Mouse (Mus musculus) midbrain, embryonic 10.5 days (tissue): Measurements from ENCODE around the gene Crot. TPM values are rescaled to one million over a fixed set of nuclear protein-coding genes. Genes with fewer than 3 reads are reported as not detected.

Source experiments
- DNase-seq: peaks from one replicate; pipeline ENCODE4 v3.0.0-alpha.2; 2017; ENCODE audit warnings: low spot score
- H3K27ac ChIP-seq: fragments of 300-500 bp; sonication (generic); replicated peaks from 2 replicates; pipeline ENCODE4 v1.5.1; 2016; ENCODE audit warnings: mild to moderate bottlenecking
- H3K27me3 ChIP-seq: fragments of 300-500 bp; sonication (generic); 2 replicates; pipeline ENCODE4 v1.6.1; 2016; ENCODE audit warnings: low read depth, mild to moderate bottlenecking; ENCODE audit not compliant: poor library complexity, severe bottlenecking
- H3K36me3 ChIP-seq: fragments of 300-500 bp; sonication (generic); 2 replicates; pipeline ENCODE4 v1.6.1; 2016; ENCODE audit warnings: mild to moderate bottlenecking, moderate library complexity
- H3K4me1 ChIP-seq: fragments of 300-500 bp; sonication (generic); 2 replicates; pipeline ENCODE4 v1.6.1; 2016
- H3K4me3 ChIP-seq: fragments of 300-500 bp; sonication (generic); 2 replicates; pipeline ENCODE4 v1.5.1; 2016; ENCODE audit warnings: mild to moderate bottlenecking, moderate library complexity
- H3K9me3 ChIP-seq: fragments of 300-500 bp; sonication (generic); replicated peaks from 2 replicates; pipeline ENCODE4 v1.6.1; 2016; ENCODE audit warnings: mild to moderate bottlenecking
- WGBS: fragments of 180-500 bp; shearing (Covaris S2); methylation state at CpG from one replicate; pipeline ENCODE4 v1.1.7; 2016; 5-methylcytosine and 5-hydroxymethylcytosine counted together
- polyA plus RNA-seq: library from polyadenylated mRNA; unstranded; fragments of >200 nt; fragmentation: Nextera tagmentation; extraction: Ambion mirVana; gene quantifications from 2 replicates; pipeline ENCODE4 v1.2.1, GENCODE M21; 2016

Crot gene
- 26.9 and 29.0 TPM in 2 replicates for polyA plus RNA-seq

GRCm38 (mm10) chr5:8996686-8997512, at the start of gene Crot:
TSS of gene Crot (minus strand) at chr5:8997324.
- Histone ChIP-seq H3K4me3 (peak within 1 kb of the TSS; percentile 78), H3K36me3 (peaks cover 18% of the 10 kb centered on the region), H3K27me3 (no peaks in the 10 kb centered on the region), H3K4me1 (peaks cover 39% of the 10 kb centered on the region), H3K9me3 (no peaks in the 10 kb centered on the region), H3K27ac (peak within 1 kb of the TSS; percentile 94)
- peak; percentile 97 for DNase-seq
- WGBS: under 1% methylated on average over 57 of the region's 57 CpGs

- Histone ChIP-seq H3K4me1 (peaks cover 6% of the 10 kb centered on the region), H3K27me3 (no peaks in the 10 kb centered on the region), H3K27ac (no peak overlapping the region), H3K4me3 (no peak overlapping the region), H3K36me3 (no peaks in the 10 kb centered on the region), H3K9me3 (no peaks in the 10 kb centered on the region)
- 89% methylated on average over 8 of the region's 8 CpGs for WGBS
- no peak for DNase-seq
Measured at GRCm38 (mm10) chr5:9045904-9046303, 48.8 kb upstream of the Crot start.

GRCm38 (mm10) chr5:9044821-9045220, 47.7 kb upstream of the Crot start:
- 75% methylated on average over 2 of the region's 2 CpGs for WGBS
- no peaks in the 10 kb centered on the region for H3K36me3 ChIP-seq
- no peak for DNase-seq
- H3K27ac ChIP-seq: no peak overlapping the region
- H3K27me3 ChIP-seq: no peaks in the 10 kb centered on the region
- H3K9me3 ChIP-seq: no peaks in the 10 kb centered on the region
- no peak overlapping the region for H3K4me3 ChIP-seq
- H3K4me1 ChIP-seq: peaks cover 9% of the 10 kb centered on the region

- Histone ChIP-seq H3K27me3 (no peaks in the 10 kb centered on the region), H3K4me3 (no peak overlapping the region), H3K27ac (no peak overlapping the region), H3K36me3 (no peaks in the 10 kb centered on the region), H3K9me3 (no peaks in the 10 kb centered on the region), H3K4me1 (peaks cover 10% of the 10 kb centered on the region)
- 81% methylated on average over 8 of the region's 8 CpGs for WGBS
- no peak for DNase-seq
Measured at GRCm38 (mm10) chr5:9043582-9044267, 46.6 kb upstream of the Crot start.

- peaks cover 10% of the 10 kb centered on the region for H3K4me1 ChIP-seq
- H3K27me3 ChIP-seq: no peaks in the 10 kb centered on the region
- H3K36me3 ChIP-seq: no peaks in the 10 kb centered on the region
- no peaks in the 10 kb centered on the region for H3K9me3 ChIP-seq
- H3K27ac ChIP-seq: peak overlapping the region; percentile 19; the same call in 1 of the 2 replicates
- H3K4me3 ChIP-seq: no peak overlapping the region
- 66% methylated on average over 10 of the region's 10 CpGs for WGBS
- no peak for DNase-seq
Measured at GRCm38 (mm10) chr5:9042721-9043416, 45.7 kb upstream of the Crot start.

GRCm38 (mm10) chr5:9040665-9041215, 43.6 kb upstream of the Crot start:
- no peak overlapping the region for H3K4me3 ChIP-seq
- peaks cover 10% of the 10 kb centered on the region for H3K4me1 ChIP-seq
- H3K27me3 ChIP-seq: no peaks in the 10 kb centered on the region
- no peak overlapping the region for H3K27ac ChIP-seq
- no peak for DNase-seq
- no peaks in the 10 kb centered on the region for H3K36me3 ChIP-seq
- 91% methylated on average over 3 of the region's 3 CpGs for WGBS
- no peaks in the 10 kb centered on the region for H3K9me3 ChIP-seq

- Histone ChIP-seq H3K36me3 (no peaks in the 10 kb centered on the region), H3K4me1 (peaks cover 10% of the 10 kb centered on the region), H3K27me3 (no peaks in the 10 kb centered on the region), H3K4me3 (no peak overlapping the region), H3K27ac (no peak overlapping the region), H3K9me3 (no peaks in the 10 kb centered on the region)
- WGBS: 78% methylated on average over 7 of the region's 7 CpGs
- DNase-seq: no peak
Measured at GRCm38 (mm10) chr5:9039978-9040377, 42.9 kb upstream of the Crot start.

GRCm38 (mm10) chr5:9037292-9037691, 40.2 kb upstream of the Crot start:
- peaks cover 4% of the 10 kb centered on the region; the same call in 1 of the 2 replicates for H3K4me1 ChIP-seq
- no peak overlapping the region for H3K27ac ChIP-seq
- 78% methylated on average over 4 of the region's 4 CpGs for WGBS

GRCm38 (mm10) chr5:9035457-9035856, 38.3 kb upstream of the Crot start:
- no peak for DNase-seq
- no peaks in the 10 kb centered on the region for H3K9me3 ChIP-seq
- no peak overlapping the region for H3K4me3 ChIP-seq
- H3K27ac ChIP-seq: no peak overlapping the region
- H3K4me1 ChIP-seq: peaks cover 4% of the 10 kb centered on the region; the same call in 1 of the 2 replicates
- WGBS: 84% methylated on average over 4 of the region's 4 CpGs
- no peaks in the 10 kb centered on the region for H3K36me3 ChIP-seq
- no peaks in the 10 kb centered on the region for H3K27me3 ChIP-seq

More at GRCm38 (mm10) chr5:9037292-9037691, 40.2 kb upstream of the Crot start:
- DNase-seq: no peak
- Histone ChIP-seq H3K36me3 (no peaks in the 10 kb centered on the region), H3K4me3 (no peak overlapping the region), H3K9me3 (no peaks in the 10 kb centered on the region), H3K27me3 (no peaks in the 10 kb centered on the region)

- Histone ChIP-seq H3K4me3 (no peak overlapping the region), H3K36me3 (no peaks in the 10 kb centered on the region), H3K9me3 (no peaks in the 10 kb centered on the region), H3K27me3 (no peaks in the 10 kb centered on the region), H3K4me1 (no peaks in the 10 kb centered on the region), H3K27ac (no peak overlapping the region)
- no peak for DNase-seq
- 93% methylated on average over 9 of the region's 9 CpGs for WGBS
Measured at GRCm38 (mm10) chr5:9034535-9034934, 37.4 kb upstream of the Crot start.

GRCm38 (mm10) chr5:9033843-9034242, 36.7 kb upstream of the Crot start:
- Histone ChIP-seq H3K36me3 (no peaks in the 10 kb centered on the region), H3K4me3 (no peak overlapping the region), H3K27me3 (no peaks in the 10 kb centered on the region), H3K27ac (no peak overlapping the region), H3K4me1 (no peaks in the 10 kb centered on the region), H3K9me3 (no peaks in the 10 kb centered on the region)
- no peak for DNase-seq
- 94% methylated on average over 5 of the region's 5 CpGs for WGBS

- 96% methylated on average over 1 of the region's 1 CpGs for WGBS
- H3K9me3 ChIP-seq: no peaks in the 10 kb centered on the region
- H3K36me3 ChIP-seq: no peaks in the 10 kb centered on the region
- no peaks in the 10 kb centered on the region for H3K4me1 ChIP-seq
- no peaks in the 10 kb centered on the region for H3K27me3 ChIP-seq
- H3K27ac ChIP-seq: no peak overlapping the region
- H3K4me3 ChIP-seq: no peak overlapping the region
- no peak for DNase-seq
Measured at GRCm38 (mm10) chr5:9032641-9033040, 35.5 kb upstream of the Crot start.
